In the genomic region with DNA sequence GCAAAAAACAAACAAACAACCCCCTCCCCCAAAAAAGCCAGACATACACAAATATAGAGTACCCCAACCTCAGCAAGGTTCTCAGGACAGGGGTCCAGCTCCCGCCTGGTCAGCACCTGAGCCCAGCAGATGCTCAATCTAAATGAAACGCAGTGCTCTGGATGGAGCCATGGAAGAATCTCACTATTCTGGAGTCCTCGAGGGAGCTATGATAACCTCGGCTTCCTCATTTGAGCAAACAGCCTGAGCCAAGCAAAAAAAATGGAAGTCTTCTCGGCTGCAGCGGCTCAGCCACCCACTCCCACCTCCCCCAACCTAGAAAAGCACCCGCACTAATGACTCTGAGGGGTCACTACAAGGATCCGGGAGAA, we compare ENCODE assay signal across 8 mouse cellular contexts. TPM values are rescaled to one million over a fixed set of nuclear protein-coding genes. Genes with fewer than 3 reads are reported as not detected.
DNase-seq lines count a peak whose midpoint lies in the region; ATAC-seq lines count a peak whose summit lies in the region.

No protein-coding gene starts in this region.

- peak overlapping the region; percentile 91 for H3K9ac ChIP-seq in hindbrain, embryonic 15.5 days
- H3K9ac ChIP-seq in midbrain, embryonic 14.5 days (replicated peaks; ENCODE audit: low read length), result peak overlapping the region; percentile 92

- H3K9me3 ChIP-seq in hindbrain, embryonic 15.5 days, result no peaks in the 10 kb centered on the region
- no peaks in the 10 kb centered on the region for H3K9me3 ChIP-seq in midbrain, embryonic 14.5 days (ENCODE audit: control insufficient read depth, low read length)

- H3K27me3 ChIP-seq in hindbrain, embryonic 15.5 days, result peaks cover 3% of the 10 kb centered on the region; the same call in 1 of the 2 replicates
- H3K27me3 ChIP-seq in midbrain, embryonic 14.5 days (ENCODE audit: control insufficient read depth, insufficient read depth, low read length), result no peaks in the 10 kb centered on the region

- H3K4me3 ChIP-seq in hindbrain, embryonic 15.5 days, result peak overlapping the region; percentile 96
- H3K4me3 ChIP-seq in midbrain, embryonic 14.5 days (replicated peaks; ENCODE audit: low read depth, low read length), result peak overlapping the region; percentile 73

- ATAC-seq in common myeloid progenitor, adult 5-6 weeks (replicated peaks; ENCODE audit: low read depth, poor library complexity, severe bottlenecking), result 0 out of 2 replicates have a peak, but pooled peaks have one; percentile 36
- 0 out of 2 replicates have a peak, but pooled peaks have one; percentile 5 for ATAC-seq in hindbrain, embryonic 15.5 days (ENCODE audit: low FRiP score, low read depth)
- no peak for ATAC-seq in midbrain, embryonic 14.5 days (ENCODE audit: low FRiP score, low TSS enrichment)

- peak; percentile 13 for DNase-seq in layer of hippocampus, adult 9-11 months
- DNase-seq in layer of hippocampus, adult 8-10 months (ENCODE audit: low spot score in 2 of 2), result no peak
- DNase-seq in midbrain, embryonic 14.5 days, result peak; percentile 28
- no peak for DNase-seq in spleen, adult 18-20 months
- DNase-seq in thymus, postnatal 4 days, result no peak
- DNase-seq in adrenal gland, adult 2 months, result no peak

- WGBS in hindbrain, embryonic 15.5 days, result 3% methylated on average over 8 of the region's 8 CpGs
- WGBS in midbrain, embryonic 14.5 days, result 7% methylated on average over 8 of the region's 8 CpGs

- peaks cover 36% of the 10 kb centered on the region for H3K36me3 ChIP-seq in hindbrain, embryonic 15.5 days
- peaks cover 42% of the 10 kb centered on the region for H3K36me3 ChIP-seq in midbrain, embryonic 14.5 days (ENCODE audit: control insufficient read depth, insufficient read depth, low read length)

- peak overlapping the region; percentile 88 for H3K27ac ChIP-seq in hindbrain, embryonic 15.5 days (replicated peaks)
- H3K27ac ChIP-seq in midbrain, embryonic 14.5 days (replicated peaks; ENCODE audit: low read depth, low read length), result no peak overlapping the region

- H3K4me1 ChIP-seq in hindbrain, embryonic 15.5 days (replicated peaks), result peaks cover 17% of the 10 kb centered on the region
- peaks cover 7% of the 10 kb centered on the region; the same call in 1 of the 2 replicates for H3K4me1 ChIP-seq in midbrain, embryonic 14.5 days (ENCODE audit: control insufficient read depth, insufficient read depth, low read length)

- H3K4me2 ChIP-seq in hindbrain, embryonic 15.5 days, result peak overlapping the region; percentile 89
- H3K4me2 ChIP-seq in midbrain, embryonic 14.5 days (ENCODE audit: low read length), result peak overlapping the region; percentile 62

RNA-seq across cellular contexts. Expression of a gene that starts 0.8 kb away (rescaled TPM):
- 100 to 1,000 TPM; 368 to 426 (median 402) TPM for total RNA-seq in layer of hippocampus, adult 8-10 months (2022)
- total RNA-seq in common myeloid progenitor, adult 5-6 weeks (2017), result 191 and 244 TPM in 2 replicates
- 674 and 705 TPM in 2 replicates for polyA plus RNA-seq in hindbrain, embryonic 15.5 days (2015; fragmentation: Nextera tagmentation; extraction: Ambion mirVana)
- polyA plus RNA-seq in midbrain, embryonic 14.5 days (2014; fragmentation: Nextera tagmentation; extraction: Ambion mirVana), result 566 and 729 TPM in 2 replicates
- total RNA-seq in adrenal gland, adult 2 months (2021), result 100 to 1,000 TPM; 747 TPM
- 554 and 568 TPM in 2 replicates for polyA plus RNA-seq in adrenal gland, adult 2 months (2012; rRNA removed)

RNA-seq across cellular contexts. Expression of a gene that starts 1.8 kb away (rescaled TPM):
- not detected for total RNA-seq in layer of hippocampus, adult 8-10 months (2022)
- total RNA-seq in common myeloid progenitor, adult 5-6 weeks (2017), result not detected in 2 replicates
- polyA plus RNA-seq in hindbrain, embryonic 15.5 days (2015; fragmentation: Nextera tagmentation; extraction: Ambion mirVana), result not detected in 2 replicates
- polyA plus RNA-seq in midbrain, embryonic 14.5 days (2014; fragmentation: Nextera tagmentation; extraction: Ambion mirVana), result not detected in 2 replicates
- not detected for total RNA-seq in adrenal gland, adult 2 months (2021)
- not detected in 2 replicates for polyA plus RNA-seq in adrenal gland, adult 2 months (2012; rRNA removed)

RNA-seq across cellular contexts. Expression of a gene that starts 8.2 kb away (rescaled TPM):
- 10 to 100 TPM; 30.8 to 37.2 (median 33.1) TPM for total RNA-seq in layer of hippocampus, adult 8-10 months (2022)
- total RNA-seq in common myeloid progenitor, adult 5-6 weeks (2017), result 11.3 and 14.7 TPM in 2 replicates
- 23.6 and 24.8 TPM in 2 replicates for polyA plus RNA-seq in hindbrain, embryonic 15.5 days (2015; fragmentation: Nextera tagmentation; extraction: Ambion mirVana)
- polyA plus RNA-seq in midbrain, embryonic 14.5 days (2014; fragmentation: Nextera tagmentation; extraction: Ambion mirVana), result 21.1 and 21.7 TPM in 2 replicates
- 10 to 100 TPM; 21.2 to 25.7 TPM for total RNA-seq in adrenal gland, adult 2 months (2021)
- polyA plus RNA-seq in adrenal gland, adult 2 months (2012; rRNA removed), result 7.3 and 10.6 TPM in 2 replicates

RNA-seq across cellular contexts. Expression of a gene that starts 8.8 kb away (rescaled TPM):
- under 1 TPM; 0.23 to 0.63 (median 0.33) TPM for total RNA-seq in layer of hippocampus, adult 8-10 months (2022)
- total RNA-seq in common myeloid progenitor, adult 5-6 weeks (2017), result 0.24 and 2.6 TPM in 2 replicates
- polyA plus RNA-seq in hindbrain, embryonic 15.5 days (2015; fragmentation: Nextera tagmentation; extraction: Ambion mirVana), result 0.20 and 0.38 TPM in 2 replicates
- polyA plus RNA-seq in midbrain, embryonic 14.5 days (2014; fragmentation: Nextera tagmentation; extraction: Ambion mirVana), result 0.05 and 0.12 TPM in 2 replicates
- 1 to 10 TPM; 3.4 to 4.8 TPM for total RNA-seq in adrenal gland, adult 2 months (2021)
- polyA plus RNA-seq in adrenal gland, adult 2 months (2012; rRNA removed), result 11.6 and 12.8 TPM in 2 replicates

Comparison
In these comparisons a context has a peak if more than half of its experiments do, and no peak if none do; other contexts are left out.
1. DNase-seq: peak in layer of hippocampus, adult 9-11 months (single experiment) and midbrain, embryonic 14.5 days (single experiment); none in layer of hippocampus, adult 8-10 months (0 of 2), spleen, adult 18-20 months (0 of 2), thymus, postnatal 4 days (single experiment) and adrenal gland, adult 2 months (single experiment).